Mouse (Mus musculus) midbrain, embryonic 12.5 days (tissue): ENCODE measurements at regions not wholly inside any gene's neighbourhood (a gene's known extent, or its start where the extent isn't known, plus 50 kb on each side); places are given as distances from the start of the nearest gene placed in this dataset.

Source experiments
- ATAC-seq: fragments of 200-750 bp; cut with Nextera tagmentation; 2 replicates; pipeline ENCODE4 v1.8.0; 2017; ENCODE audit warnings: low read depth, moderate TSS enrichment, moderate library complexity; ENCODE audit not compliant: low FRiP score
- H3K27ac ChIP-seq: fragments of 300-500 bp; sonication (generic); replicated peaks from 2 replicates; pipeline ENCODE4 v1.5.1; 2016; ENCODE audit warnings: mild to moderate bottlenecking
- H3K27me3 ChIP-seq: fragments of 300-500 bp; sonication (generic); 2 replicates; pipeline ENCODE4 v1.6.1; 2016; ENCODE audit warnings: mild to moderate bottlenecking
- H3K36me3 ChIP-seq: fragments of 300-500 bp; sonication (generic); 2 replicates; pipeline ENCODE4 v1.6.1; 2016
- H3K4me1 ChIP-seq: fragments of 300-500 bp; sonication (generic); 2 replicates; pipeline ENCODE4 v1.6.1; 2016
- H3K4me2 ChIP-seq: fragments of 300-500 bp; sonication (generic); replicated peaks from 2 replicates; pipeline ENCODE4 v1.6.1; 2016; ENCODE audit warnings: mild to moderate bottlenecking, moderate library complexity
- H3K4me3 ChIP-seq: fragments of 300-500 bp; sonication (generic); 2 replicates; pipeline ENCODE4 v1.5.1; 2016; ENCODE audit warnings: mild to moderate bottlenecking
- H3K9ac ChIP-seq: fragments of 300-500 bp; sonication (generic); replicated peaks from 2 replicates; pipeline ENCODE4 v1.6.1; 2016; ENCODE audit warnings: mild to moderate bottlenecking, moderate library complexity
- H3K9me3 ChIP-seq: fragments of 300-500 bp; sonication (generic); 2 replicates; pipeline ENCODE4 v1.6.1; 2016; ENCODE audit warnings: mild to moderate bottlenecking
- WGBS: fragments of 180-500 bp; shearing (Covaris S2); methylation state at CpG from one replicate; pipeline ENCODE4 v1.1.7; 2016; 5-methylcytosine and 5-hydroxymethylcytosine counted together

DNA sequence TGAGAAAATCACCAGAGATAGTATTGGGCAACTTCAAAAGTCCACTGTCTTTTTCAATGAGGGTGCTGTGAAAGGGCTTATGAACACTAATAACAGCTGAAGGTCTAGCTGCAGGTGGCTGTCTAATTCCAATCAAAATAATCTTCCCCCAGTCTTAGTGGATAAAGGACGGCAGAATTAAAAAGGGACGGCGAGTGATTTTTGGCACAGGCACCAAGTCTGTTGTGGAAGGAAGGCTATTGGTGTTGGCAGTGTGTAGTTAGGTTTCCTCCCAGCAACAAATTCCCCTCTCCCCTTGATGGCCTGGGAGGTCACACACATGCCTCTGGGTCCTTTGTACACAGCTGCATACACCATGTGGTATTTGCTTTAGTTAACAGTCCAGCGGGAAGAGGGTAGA lies 296.3 kb downstream of the Slc4a3 start:
- no peaks in the 10 kb centered on the region for H3K36me3 ChIP-seq
- WGBS, result 35% methylated on average over 4 of the region's 4 CpGs
- no peak for ATAC-seq
- peaks cover 11% of the 10 kb centered on the region for H3K4me1 ChIP-seq
- H3K27me3 ChIP-seq, result peaks cover 63% of the 10 kb centered on the region
- H3K4me2 ChIP-seq, result no peak overlapping the region
- no peak overlapping the region for H3K27ac ChIP-seq
- no peak overlapping the region for H3K4me3 ChIP-seq
- H3K9ac ChIP-seq, result no peak overlapping the region
- H3K9me3 ChIP-seq, result no peaks in the 10 kb centered on the region

GRCm38 (mm10) chr1:75843326-75843725 lies 297.3 kb downstream of the Slc4a3 start:
- Histone ChIP-seq H3K4me3 (no peak overlapping the region), H3K27me3 (peaks cover 59% of the 10 kb centered on the region), H3K4me1 (peaks cover 11% of the 10 kb centered on the region), H3K9ac (no peak overlapping the region), H3K27ac (no peak overlapping the region), H3K36me3 (no peaks in the 10 kb centered on the region), H3K4me2 (no peak overlapping the region), H3K9me3 (no peaks in the 10 kb centered on the region)
- no peak for ATAC-seq
- 91% methylated on average over 6 of the region's 6 CpGs for WGBS

DNA sequence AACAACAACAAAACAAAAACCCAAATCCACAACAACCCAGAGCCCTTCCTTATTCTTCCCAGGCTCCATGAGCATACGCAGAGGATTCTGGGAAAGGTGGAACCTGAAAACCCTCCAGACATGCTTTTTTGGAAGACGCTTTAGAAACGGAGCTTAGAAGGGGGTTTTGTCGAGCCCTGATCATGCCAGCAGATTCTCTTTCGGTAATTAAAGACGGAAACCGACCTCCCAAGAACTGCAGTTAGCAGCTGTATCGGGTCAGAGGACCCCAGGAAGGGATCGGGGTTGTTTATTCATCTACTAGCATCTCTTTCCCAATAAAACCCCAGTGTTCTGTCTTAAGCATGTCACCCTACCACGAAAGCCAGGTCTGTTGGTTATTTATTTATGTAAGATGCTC lies 298.1 kb downstream of the Slc4a3 start:
- Histone ChIP-seq H3K27me3 (peaks cover 51% of the 10 kb centered on the region), H3K9me3 (no peaks in the 10 kb centered on the region), H3K27ac (no peak overlapping the region), H3K4me2 (no peak overlapping the region), H3K4me3 (no peak overlapping the region), H3K4me1 (peaks cover 11% of the 10 kb centered on the region), H3K9ac (no peak overlapping the region), H3K36me3 (no peaks in the 10 kb centered on the region)
- WGBS, result 72% methylated on average over 10 of the region's 10 CpGs
- ATAC-seq, result no peak

DNA sequence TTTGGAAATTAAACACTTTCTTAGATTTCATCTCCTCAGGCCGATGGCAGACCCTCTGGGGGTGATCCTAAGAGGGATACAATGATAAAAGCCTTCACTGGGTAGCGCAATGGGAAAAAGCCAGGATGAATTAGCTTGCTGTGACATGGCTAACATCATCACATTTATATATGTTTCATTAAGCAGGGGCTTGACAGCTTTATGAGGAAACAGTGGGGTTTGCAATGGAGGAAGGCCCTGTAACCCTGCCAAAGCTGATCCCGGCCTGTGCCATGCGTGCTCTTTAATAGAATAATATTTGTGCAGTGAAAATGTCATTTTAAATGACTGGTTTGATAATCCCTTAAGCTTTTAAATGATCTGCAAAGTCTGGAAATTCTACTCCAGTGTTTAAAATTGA lies 298.5 kb downstream of the Slc4a3 start:
- Histone ChIP-seq H3K4me2 (no peak overlapping the region), H3K4me3 (no peak overlapping the region), H3K9me3 (no peaks in the 10 kb centered on the region), H3K36me3 (no peaks in the 10 kb centered on the region), H3K27me3 (peaks cover 49% of the 10 kb centered on the region), H3K4me1 (peaks cover 11% of the 10 kb centered on the region), H3K27ac (no peak overlapping the region), H3K9ac (no peak overlapping the region)
- ATAC-seq, result no peak
- 64% methylated on average over 4 of the region's 4 CpGs for WGBS

- Histone ChIP-seq H3K4me2 (no peak overlapping the region), H3K27ac (no peak overlapping the region), H3K9ac (no peak overlapping the region), H3K36me3 (no peaks in the 10 kb centered on the region), H3K27me3 (peaks cover 44% of the 10 kb centered on the region), H3K9me3 (no peaks in the 10 kb centered on the region), H3K4me1 (peaks cover 11% of the 10 kb centered on the region), H3K4me3 (no peak overlapping the region)
- no peak for ATAC-seq
- 35% methylated on average over 7 of the region's 7 CpGs for WGBS
Measured at GRCm38 (mm10) chr1:75844981-75845380, 298.9 kb downstream of the Slc4a3 start.

GRCm38 (mm10) chr1:75845771-75846535 lies 299.9 kb downstream of the Slc4a3 start:
- H3K4me1 ChIP-seq, result peaks cover 11% of the 10 kb centered on the region
- H3K4me3 ChIP-seq, result no peak overlapping the region
- no peak overlapping the region for H3K27ac ChIP-seq
- H3K36me3 ChIP-seq, result no peaks in the 10 kb centered on the region
- no peak overlapping the region for H3K9ac ChIP-seq
- no peaks in the 10 kb centered on the region for H3K9me3 ChIP-seq
- no peak overlapping the region for H3K4me2 ChIP-seq
- ATAC-seq, result no peak
- WGBS, result 91% methylated on average over 4 of the region's 4 CpGs
- H3K27me3 ChIP-seq, result peaks cover 34% of the 10 kb centered on the region

DNA sequence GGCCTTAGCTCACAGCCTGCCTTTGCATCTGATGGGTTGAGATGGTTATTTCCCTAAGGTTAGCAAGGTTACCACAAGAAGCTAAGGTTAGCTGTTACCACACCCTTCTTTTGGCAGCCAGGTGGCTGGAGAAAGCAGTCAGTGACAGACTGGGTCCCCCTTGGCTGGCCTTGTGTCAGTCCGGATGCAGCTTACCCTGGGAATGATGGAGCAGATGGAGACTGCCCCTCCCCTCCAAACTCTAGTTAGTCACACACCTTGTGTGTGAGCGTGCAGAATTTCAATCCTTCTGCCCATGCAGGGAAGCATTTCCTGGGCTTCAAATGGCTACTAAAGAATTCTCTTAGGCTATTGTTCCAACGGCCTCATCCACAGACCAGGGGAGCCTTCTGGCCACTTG lies 301.6 kb downstream of the Slc4a3 start:
- H3K9me3 ChIP-seq, result no peaks in the 10 kb centered on the region
- H3K4me2 ChIP-seq, result no peak overlapping the region
- no peak overlapping the region for H3K4me3 ChIP-seq
- no peak overlapping the region for H3K9ac ChIP-seq
- H3K27me3 ChIP-seq, result peaks cover 30% of the 10 kb centered on the region
- ATAC-seq, result no peak
- no peaks in the 10 kb centered on the region for H3K36me3 ChIP-seq
- 38% methylated on average over 3 of the region's 3 CpGs for WGBS
- H3K27ac ChIP-seq, result no peak overlapping the region
- peaks cover 7% of the 10 kb centered on the region for H3K4me1 ChIP-seq

GRCm38 (mm10) chr1:75848436-75848835 lies 302.4 kb downstream of the Slc4a3 start:
- Histone ChIP-seq H3K27ac (no peak overlapping the region), H3K9me3 (no peaks in the 10 kb centered on the region), H3K27me3 (peaks cover 27% of the 10 kb centered on the region), H3K9ac (no peak overlapping the region), H3K4me2 (no peak overlapping the region), H3K4me3 (no peak overlapping the region), H3K4me1 (peaks cover 7% of the 10 kb centered on the region), H3K36me3 (no peaks in the 10 kb centered on the region)
- no peak for ATAC-seq
- 86% methylated on average over 4 of the region's 4 CpGs for WGBS

DNA sequence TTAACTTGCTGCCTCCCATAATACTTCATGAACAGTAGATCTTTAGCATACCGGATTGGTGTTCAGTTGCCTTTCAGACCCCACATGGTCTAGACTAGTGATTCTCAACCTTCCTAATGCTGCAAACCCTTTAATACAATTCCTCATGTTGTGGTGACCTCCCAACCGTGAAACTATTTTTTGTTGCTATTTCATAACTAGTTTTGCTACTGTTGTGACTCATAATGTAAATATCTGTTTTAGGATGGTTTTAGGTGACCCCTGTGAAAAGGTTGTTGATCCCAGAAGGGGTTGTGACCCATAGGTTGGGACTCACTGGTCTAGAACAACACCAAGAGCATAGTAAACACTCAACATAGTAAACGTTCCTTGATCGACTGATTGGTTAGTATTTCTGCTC lies 304.1 kb downstream of the Slc4a3 start:
- peaks cover 2% of the 10 kb centered on the region; the same call in 1 of the 2 replicates for H3K4me1 ChIP-seq
- no peaks in the 10 kb centered on the region for H3K36me3 ChIP-seq
- peaks cover 15% of the 10 kb centered on the region for H3K27me3 ChIP-seq
- WGBS, result 94% methylated on average over 4 of the region's 4 CpGs
- H3K9me3 ChIP-seq, result no peaks in the 10 kb centered on the region
- no peak overlapping the region for H3K4me3 ChIP-seq
- ATAC-seq, result no peak
- no peak overlapping the region for H3K27ac ChIP-seq
- no peak overlapping the region for H3K9ac ChIP-seq
- no peak overlapping the region for H3K4me2 ChIP-seq

DNA sequence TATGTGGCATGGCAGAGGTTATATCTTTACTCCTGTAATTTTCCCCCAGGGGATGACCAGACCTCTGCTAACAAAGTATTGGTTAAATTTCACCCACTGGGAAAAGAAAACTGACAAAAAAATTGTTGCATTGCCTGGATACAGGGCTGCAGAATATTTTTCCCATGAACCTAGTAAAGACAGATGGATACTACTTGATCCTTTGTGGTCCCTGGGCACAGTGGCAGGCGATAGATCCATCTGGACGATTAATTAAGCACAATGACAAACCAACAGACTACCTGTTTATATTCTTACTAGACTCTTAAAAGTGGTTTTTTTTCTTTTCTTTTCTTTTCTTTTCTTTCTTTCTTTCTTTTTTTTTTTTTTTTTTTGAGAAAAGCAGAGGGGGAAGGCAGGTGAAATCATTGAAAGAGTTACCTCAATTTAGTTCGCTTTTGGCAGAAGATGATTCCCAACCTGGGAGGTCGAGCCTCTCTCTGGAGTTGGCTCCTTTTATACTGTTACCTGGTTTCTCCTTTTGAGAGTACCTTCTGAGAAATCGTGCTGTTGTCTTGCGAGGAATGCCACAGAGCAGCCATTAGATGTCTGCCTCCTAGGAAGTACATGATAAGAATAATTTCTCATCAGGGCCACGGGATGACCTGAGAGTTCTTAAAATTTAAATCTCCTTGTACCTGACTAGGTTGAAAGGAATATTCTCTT lies 312.6 kb downstream of the Slc4a3 start:
- Histone ChIP-seq H3K9ac (no peak overlapping the region), H3K4me2 (no peak overlapping the region), H3K9me3 (no peaks in the 10 kb centered on the region), H3K4me1 (no peaks in the 10 kb centered on the region), H3K27ac (no peak overlapping the region), H3K27me3 (no peaks in the 10 kb centered on the region), H3K36me3 (no peaks in the 10 kb centered on the region), H3K4me3 (no peak overlapping the region)
- WGBS, result 84% methylated on average over 7 of the region's 7 CpGs
- no peak for ATAC-seq

DNA sequence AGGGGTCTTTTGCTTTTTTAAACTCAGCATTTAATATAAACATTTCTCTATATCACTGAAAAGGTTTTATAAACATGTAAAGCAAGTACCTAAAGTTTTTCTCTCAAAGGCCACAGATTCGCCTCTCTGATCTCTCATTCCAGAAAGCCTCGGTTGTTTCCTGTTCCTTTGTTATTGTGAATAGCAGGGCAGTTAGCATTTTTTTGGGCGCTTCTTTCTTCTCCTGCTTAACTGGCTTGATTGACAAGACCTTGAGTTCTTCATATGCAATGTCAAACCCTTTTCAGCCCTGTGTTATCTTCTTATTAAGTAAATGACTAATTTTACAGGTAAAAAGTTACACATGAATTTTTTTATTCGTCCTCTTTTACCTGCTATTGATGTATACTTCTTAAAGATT lies 316.7 kb downstream of the Slc4a3 start:
- Histone ChIP-seq H3K4me3 (no peak overlapping the region), H3K9me3 (no peaks in the 10 kb centered on the region), H3K27ac (no peak overlapping the region), H3K36me3 (no peaks in the 10 kb centered on the region), H3K4me1 (no peaks in the 10 kb centered on the region), H3K4me2 (no peak overlapping the region), H3K27me3 (no peaks in the 10 kb centered on the region), H3K9ac (no peak overlapping the region)
- no peak for ATAC-seq
- WGBS, result 59% methylated on average over 4 of the region's 4 CpGs

GRCm38 (mm10) chr1:75866556-75866955 lies 320.5 kb downstream of the Slc4a3 start:
- Histone ChIP-seq H3K36me3 (no peaks in the 10 kb centered on the region), H3K4me3 (no peak overlapping the region), H3K4me1 (no peaks in the 10 kb centered on the region), H3K4me2 (no peak overlapping the region), H3K9me3 (no peaks in the 10 kb centered on the region), H3K9ac (no peak overlapping the region), H3K27me3 (no peaks in the 10 kb centered on the region), H3K27ac (no peak overlapping the region)
- no peak for ATAC-seq
- 90% methylated on average over 6 of the region's 6 CpGs for WGBS
